Mouse (Mus musculus) neutrophil, adult 5-6 weeks (primary cell): ENCODE results near the gene Tagln3. TPM values are rescaled to one million over a fixed set of nuclear protein-coding genes. Genes with fewer than 3 reads are reported as not detected.

Source experiments
- ATAC-seq: fragments of 151-379, 151-347 bp; 2 replicates; pipeline ENCODE4 v1.8.0; 2017; ENCODE audit warnings: mild to moderate bottlenecking, moderate TSS enrichment; ENCODE audit not compliant: insufficient number of reproducible peaks, poor library complexity, low FRiP score, severe bottlenecking; ENCODE audit errors: extremely low read depth
- total RNA-seq: library from RNA; stranded (forward); fragments of 200-1000 nt; gene quantifications from 2 replicates; pipeline ENCODE4 v1.2.3, GENCODE M21; 2017

The Tagln3 gene
- total RNA-seq: 0.37 and 1.2 TPM in 2 replicates

DNA sequence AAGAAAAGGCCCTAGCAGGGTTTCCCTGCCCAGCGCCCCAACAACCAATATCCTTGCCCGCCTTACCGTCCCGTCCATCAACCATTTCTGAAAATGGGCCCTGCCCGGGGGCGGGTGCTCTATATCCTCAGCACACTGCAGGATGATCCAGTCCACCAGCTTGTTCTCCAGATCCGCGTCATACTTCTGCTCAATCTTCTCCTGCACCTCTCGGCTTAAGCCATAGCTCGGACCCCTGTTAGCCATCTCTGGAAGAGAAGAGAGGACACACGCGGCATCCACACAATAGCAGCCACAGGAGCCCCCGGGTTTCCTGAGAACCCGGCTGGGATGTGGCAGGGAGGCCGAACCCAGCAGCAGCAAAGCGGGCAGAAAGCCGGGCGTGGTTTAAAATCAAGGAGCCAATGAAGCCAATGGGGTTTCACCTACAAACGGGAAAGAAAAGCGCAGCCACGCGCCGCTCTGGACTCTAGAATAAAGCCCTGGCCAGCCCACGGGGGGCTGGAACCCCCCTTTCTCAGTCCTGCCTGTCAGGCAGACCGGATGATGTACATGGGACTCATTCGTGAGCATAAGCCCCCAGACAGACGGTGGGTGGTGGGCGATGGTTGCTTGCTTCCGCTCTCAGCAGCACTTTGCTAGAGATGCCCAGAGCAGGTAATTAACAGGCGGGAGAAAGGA lies at the start of gene Tagln3:
TSS of gene Tagln3 (minus strand) at position 548 of the 681 bp plus-strand sequence.
- no peak for ATAC-seq

DNA sequence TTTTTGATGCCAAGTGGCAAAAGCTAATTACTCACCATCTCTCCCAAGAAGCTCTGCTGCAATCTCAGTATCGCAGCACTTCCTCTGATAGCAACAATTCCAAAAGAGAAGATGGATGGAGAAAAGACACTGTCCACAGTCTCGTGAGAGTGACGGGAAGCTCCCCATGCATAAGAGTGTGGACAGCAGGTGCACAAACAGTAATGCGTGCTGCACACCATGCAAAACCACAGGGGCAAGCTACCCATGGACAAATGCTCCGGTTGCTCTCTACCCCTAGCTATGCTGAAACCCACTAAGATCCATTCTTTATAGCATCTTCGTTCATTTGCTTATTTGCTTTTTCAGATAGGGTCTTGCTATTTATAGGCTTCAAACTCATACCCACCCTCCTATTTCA lies 46.5 kb upstream of the Tagln3 start:
- no peak for ATAC-seq

- no peak for ATAC-seq
Observed at GRCm38 (mm10) chr16:45767853-45768640, 43.6 kb upstream of the Tagln3 start.

GRCm38 (mm10) chr16:45767434-45767833 lies 43.0 kb upstream of the Tagln3 start:
- no peak for ATAC-seq

- no peak for ATAC-seq
Observed at GRCm38 (mm10) chr16:45765801-45766494, 41.5 kb upstream of the Tagln3 start.

- ATAC-seq: no peak
Observed at GRCm38 (mm10) chr16:45765102-45765501, 40.7 kb upstream of the Tagln3 start.

- no peak for ATAC-seq
Observed at GRCm38 (mm10) chr16:45762859-45763505, 38.6 kb upstream of the Tagln3 start.

DNA sequence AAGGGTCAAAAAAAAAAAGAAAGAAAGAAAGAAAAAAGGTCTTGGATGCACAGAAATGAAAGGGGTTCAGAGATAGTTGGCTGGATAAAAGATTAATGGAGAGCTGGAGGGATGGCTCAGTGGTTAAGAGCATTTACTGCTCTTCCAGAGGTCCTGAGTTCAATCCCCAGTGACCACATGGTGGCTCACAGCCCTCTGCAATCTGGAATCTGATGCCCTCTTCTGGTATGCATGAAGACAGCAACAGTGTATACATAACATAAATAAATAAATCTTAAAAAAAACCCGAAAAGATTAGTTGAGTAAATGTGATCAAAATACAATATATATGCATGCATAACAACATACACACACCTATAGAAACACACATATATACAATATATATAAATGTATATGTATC lies 37.0 kb upstream of the Tagln3 start:
- ATAC-seq: no peak

GRCm38 (mm10) chr16:45758726-45759269 lies 34.4 kb upstream of the Tagln3 start:
- ATAC-seq: no peak

GRCm38 (mm10) chr16:45757421-45758078 lies 33.1 kb upstream of the Tagln3 start:
- ATAC-seq: no peak

GRCm38 (mm10) chr16:45756855-45757254 lies 32.4 kb upstream of the Tagln3 start:
- peak; percentile 82; the same call in 1 of the 2 replicates for ATAC-seq

- no peak for ATAC-seq
Observed at GRCm38 (mm10) chr16:45743591-45744144, 19.3 kb upstream of the Tagln3 start.

- ATAC-seq: peak; percentile 84
Observed at GRCm38 (mm10) chr16:45742615-45743476, 18.4 kb upstream of the Tagln3 start, which contains the start of gene Abhd10. Abhd10 (minus strand) TSS chr16:45742955.

GRCm38 (mm10) chr16:45737880-45738279 lies 13.5 kb upstream of the Tagln3 start:
- ATAC-seq: no peak

DNA sequence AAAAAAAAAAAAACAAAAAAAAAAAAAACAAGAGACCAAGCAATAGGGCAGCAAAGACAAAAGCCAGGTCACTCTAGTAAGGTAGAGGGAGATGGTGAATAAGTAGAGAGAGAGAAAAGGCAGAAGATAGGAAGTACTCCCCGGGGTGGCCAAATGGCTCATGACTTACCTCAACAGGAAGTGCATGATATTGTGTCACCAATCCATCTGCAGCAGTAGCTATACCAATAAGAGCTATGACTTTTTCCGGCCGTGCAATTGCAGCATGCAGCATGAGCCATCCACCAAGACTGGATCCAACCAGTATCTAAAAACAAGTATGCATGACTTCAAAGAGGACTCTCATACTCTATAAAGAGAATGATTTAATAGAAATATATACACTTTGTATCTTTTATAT lies 12.3 kb upstream of the Tagln3 start:
- ATAC-seq: peak; percentile 41; the same call in 1 of the 2 replicates

DNA sequence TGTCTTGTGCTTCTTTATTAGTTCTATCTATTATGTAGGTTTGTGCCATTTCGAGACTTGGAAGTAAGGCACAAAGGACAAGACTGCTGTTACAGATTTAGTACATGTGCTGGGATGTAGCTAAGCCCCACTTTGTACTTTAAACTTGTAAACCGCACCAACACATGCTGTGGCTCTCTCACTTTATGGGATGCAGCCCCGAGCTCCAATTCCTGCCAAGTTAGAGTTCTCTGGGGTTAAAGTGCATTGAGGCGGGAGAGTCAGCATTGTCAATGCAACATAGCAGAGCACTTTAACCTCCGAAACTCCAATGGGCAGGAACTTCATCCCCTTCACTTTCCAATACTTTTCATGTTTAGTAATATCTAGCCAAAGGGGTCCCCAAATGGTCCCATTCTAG lies 4.8 kb upstream of the Tagln3 start:
- ATAC-seq: no peak

GRCm38 (mm10) chr16:45724742-45725102 lies 314 bp upstream of the Tagln3 start:
- no peak for ATAC-seq
